Mouse (Mus musculus): ENCODE results near the gene Sbf1.

Gene Sbf1

DNA sequence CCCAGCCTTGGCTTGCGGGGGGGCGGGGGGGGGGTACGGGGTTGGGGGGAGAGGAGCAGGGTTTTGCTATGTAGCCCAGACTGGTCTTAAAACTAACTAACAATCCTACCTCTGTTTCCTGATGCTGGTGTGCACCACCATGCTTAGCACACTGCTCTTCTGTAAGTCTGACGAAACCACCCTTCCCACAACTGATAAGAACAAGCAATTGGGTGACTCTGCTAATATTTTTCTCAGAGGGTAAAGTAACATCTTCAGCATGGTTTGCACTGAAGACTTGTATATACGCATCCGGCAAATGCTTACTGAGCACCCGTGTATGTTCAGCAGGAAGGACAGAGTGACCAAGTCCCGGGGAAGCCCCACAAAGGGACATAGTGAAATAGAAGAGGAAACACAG is 6.2 kb upstream of the Sbf1 start:
- DNase-seq (ENCODE audit: extremely low spot score, low read depth, low spot score) = no peak

DNA sequence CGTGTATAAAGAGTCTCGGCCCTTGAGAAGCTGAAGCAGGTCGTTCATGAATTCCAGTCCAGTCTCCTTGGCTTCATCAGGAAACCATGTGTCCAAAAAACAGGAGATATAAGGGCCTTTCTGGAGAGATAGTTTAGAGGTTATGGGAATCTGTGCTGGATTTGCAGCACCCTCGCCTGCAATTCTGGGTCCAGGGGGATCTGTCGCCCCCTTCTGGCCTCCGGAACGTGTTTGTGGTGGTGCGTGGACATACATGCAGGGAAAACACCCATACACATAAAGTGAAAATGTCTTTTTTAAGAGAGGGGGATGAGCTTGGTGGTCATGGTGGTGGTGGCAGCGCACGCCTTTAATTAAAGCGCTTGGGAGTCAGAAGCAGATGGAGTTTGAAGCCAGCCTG is 1.0 kb upstream of the Sbf1 start:
- no peak for DNase-seq (ENCODE audit: extremely low spot score, low read depth, low spot score)

DNA sequence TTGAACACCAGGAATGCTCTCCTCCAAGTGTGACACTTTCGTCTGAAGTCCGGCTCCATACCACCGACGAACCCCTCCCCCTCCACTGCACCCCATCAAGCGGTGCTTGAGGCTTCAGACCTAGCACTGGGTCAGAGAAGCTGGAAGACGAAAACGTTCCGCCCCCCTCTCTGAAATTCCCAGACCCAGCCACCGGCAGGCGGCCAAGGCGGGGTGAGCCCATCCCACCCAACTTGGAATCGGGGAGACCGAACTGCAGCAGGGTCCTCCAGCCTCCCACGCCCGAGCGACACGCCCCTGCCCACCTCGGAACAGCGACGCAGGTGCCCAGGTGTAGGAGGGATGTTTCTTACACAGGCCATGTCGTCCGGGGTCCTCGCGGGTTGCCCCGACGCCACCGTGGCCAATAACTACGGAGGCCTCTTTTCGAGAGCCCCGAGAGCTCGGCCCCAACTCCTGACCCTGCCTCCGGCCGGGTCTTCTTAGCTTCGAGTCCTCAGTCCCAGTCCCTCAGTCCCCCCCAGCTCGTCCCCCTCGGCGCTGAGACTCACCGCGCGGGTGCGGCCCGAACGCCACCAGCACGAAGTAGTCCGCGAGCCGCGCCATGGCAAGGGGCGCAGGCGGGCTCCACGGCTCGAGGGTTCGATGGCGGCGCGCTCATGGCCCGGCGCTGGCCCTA is 461 bp downstream of the Sbf1 start:
- DNase-seq (ENCODE audit: extremely low spot score, low read depth, low spot score) = no peak

DNA sequence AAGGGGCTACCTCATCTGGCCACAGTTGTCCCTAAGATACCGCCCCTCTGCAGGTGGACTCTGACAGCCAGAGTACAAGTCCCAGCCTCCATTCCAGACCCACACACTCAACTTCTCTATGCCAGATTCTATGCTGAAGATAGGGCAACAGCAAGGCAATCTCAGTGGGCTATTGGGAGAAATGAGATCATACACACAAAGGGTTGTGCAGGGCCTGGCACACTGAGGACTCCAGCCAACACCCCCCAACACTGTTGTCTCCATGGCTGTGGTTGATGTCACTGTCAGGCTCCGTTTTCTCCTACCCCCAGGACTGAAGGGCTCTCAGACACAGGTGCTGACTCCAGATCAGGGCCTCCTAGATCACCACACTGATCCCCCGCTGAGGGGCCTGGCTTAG is 1.0 kb downstream of the Sbf1 start:
- no peak for DNase-seq (ENCODE audit: extremely low spot score, low read depth, low spot score)

DNA sequence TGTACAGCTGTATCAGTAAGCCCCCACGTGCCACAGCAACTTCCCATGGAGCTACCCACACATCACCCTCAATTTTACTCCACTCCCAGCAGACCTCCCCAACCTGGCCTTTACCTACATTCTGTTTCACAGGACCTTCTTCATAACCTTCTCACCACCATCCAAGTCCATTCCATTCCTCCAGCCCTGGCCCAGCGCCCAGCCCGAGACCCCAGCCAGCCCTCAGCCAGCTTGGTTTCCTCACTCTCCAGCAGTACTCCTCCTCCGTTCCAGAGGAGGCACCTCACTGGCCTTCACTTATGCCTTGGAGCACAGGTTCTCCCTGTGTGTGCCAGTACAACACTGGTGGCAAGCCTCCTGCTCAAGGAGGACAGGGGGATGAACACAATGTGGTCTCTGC is 1.8 kb downstream of the Sbf1 start:
- DNase-seq (ENCODE audit: extremely low spot score, low read depth, low spot score) = no peak

DNA sequence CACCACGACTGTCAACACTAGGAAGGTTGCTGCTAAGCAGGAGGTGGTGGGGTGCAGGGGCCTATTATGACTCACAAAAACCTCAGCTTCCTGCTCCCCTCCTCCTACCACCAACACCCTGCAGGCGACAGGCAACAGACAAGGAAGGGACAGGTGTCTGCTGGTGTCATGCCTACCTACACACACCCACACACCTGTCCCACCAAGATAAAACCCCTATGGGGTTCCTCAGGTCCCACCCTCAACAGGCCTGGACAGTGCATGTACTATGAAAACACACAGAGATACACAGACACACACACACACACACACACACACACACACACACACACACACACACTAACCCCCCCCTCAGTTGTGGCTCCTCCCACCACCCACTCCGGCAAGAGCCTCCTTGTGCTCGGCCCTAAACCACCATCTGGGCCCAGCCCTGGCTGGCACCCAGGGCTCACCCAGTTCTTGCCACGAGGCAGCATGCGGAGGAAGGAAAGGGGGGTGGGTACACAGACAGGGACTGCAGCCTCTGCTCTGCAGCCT is 5.1 kb downstream of the Sbf1 start:
- no peak for DNase-seq (ENCODE audit: extremely low spot score, low read depth, low spot score)

DNA sequence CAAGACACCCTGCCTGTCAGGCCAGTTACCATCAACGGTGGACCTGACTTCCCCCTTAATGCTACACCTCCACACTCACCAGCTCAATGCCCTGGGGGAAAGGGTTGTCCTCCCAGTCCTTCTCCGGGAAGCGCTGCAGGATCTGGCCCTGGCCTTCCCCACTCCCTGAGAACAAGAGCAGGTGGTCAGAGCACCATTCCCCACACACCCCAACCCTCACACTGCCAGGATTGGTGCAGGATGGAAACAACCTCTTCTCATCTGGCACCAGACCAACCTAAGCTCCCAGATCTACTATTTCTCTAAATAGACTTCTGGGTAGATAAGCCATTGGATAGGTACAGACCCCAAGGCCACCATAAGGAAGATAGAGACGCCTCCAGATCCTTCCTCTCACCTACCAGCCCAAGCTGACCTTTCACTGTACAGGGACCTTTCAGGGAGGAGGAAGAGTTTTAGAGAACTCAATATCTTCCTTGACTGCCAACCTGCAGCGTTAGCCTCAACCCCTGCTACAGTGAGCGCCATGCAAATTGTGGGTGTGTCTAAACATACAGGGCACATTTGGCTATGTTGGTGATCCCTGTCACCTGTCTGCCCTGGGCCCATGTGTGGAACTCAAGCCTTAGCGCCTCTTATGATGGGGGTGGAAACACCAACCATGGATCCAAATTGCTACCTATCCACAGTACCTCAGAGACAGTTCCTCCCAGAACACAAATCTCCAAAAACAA is 6.5 kb downstream of the Sbf1 start:
- DNase-seq (ENCODE audit: extremely low spot score, low read depth, low spot score) = no peak

DNA sequence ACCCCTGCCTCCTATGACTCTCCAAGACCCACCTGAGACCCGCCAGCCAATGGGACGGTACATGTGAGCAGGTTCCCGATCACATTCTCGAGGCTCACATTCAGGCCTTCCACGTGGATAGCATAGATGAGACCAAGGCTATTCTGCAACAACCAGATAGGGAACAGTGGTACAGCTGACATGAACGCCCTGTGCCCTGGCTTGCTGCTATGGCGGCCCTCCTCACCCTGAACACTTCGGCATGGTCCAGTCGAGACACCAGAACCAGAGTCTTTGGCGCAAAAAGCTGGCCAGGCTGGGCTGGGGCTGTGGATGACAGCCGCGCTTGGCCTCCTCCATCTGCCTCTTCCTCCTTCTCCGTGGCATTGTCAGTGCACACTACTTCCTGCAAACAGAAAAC is 7.7 kb downstream of the Sbf1 start:
- no peak for DNase-seq (ENCODE audit: extremely low spot score, low read depth, low spot score)

DNA sequence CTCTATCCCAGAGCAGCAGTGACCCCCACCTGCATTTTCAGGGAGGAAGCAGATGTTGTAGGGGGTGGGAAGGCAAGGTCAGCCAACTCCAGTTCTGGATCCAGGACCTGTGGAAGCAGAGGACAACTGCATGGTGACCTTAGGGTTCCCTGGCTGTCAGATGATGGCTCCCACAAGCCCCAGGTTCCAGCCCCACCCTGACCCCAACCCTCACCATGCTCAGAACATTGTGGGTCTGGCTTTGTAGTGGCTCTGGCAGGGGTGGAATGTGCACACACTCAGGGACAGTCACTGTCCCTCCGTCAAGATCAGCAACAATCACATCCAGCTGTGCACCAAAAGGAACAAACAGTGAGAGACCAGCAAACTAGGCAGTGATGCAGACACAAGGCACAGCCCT is 9.1 kb downstream of the Sbf1 start:
- no peak for DNase-seq (ENCODE audit: extremely low spot score, low read depth, low spot score)

DNA sequence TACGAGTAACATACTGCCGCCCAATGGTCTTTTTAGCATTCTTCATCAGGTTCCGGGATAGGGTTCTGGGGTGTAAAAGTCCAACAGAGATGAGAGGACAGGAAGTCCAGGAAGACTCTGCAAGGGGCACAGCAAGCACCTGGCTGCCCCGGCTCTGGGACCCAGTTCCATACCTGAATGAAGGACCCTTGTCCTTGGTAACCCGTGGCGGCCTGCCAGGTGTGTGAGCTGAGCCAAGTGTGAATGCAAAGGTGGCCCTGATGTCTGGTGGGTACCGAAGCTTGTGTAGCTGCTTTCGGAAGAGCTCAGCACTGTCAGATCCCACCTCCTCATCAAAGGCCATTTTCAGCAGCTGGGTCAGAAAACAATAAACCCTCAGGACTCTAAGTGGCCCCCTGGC is 14.5 kb downstream of the Sbf1 start:
- no peak for DNase-seq (ENCODE audit: extremely low spot score, low read depth, low spot score)

DNA sequence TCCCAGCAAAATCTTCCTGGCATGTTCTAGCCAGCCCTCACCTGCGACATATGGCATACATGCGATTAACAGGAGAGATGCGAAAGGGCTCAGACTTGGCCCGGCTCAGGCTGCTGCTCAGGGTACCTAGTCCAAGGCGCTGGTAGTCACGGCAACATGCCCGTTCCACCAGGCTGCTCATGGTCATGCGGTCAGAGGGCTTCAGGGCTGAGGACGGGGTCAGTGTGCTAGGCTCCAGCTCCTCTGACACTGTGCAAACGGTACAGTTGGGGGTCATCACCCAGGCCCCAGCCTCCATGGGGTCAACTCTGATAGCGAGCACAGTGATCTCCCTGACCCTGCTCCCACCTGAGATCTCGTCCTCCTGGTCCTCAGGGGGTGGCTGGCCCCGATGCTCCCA is 14.9 kb downstream of the Sbf1 start:
- no peak for DNase-seq (ENCODE audit: extremely low spot score, low read depth, low spot score)

DNA sequence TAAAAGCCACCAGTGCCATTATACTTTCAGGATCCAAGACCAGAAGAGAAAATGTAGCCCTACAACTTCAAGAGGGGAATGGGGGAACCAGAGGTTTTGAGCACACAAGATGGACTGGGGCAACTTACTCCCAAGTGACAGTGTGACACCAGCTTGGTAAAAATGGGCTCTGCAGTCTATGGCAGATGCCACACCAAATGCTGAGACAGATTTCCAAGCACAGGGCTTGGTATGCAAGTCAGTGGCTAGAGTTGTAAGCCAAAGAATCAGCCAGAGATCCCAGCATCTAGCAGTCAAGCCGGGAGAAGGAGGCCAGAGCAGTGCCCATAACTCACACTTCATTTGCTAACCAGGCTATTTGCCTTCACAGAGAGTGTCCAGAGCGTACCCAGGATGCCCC is 17.4 kb downstream of the Sbf1 start:
- DNase-seq (ENCODE audit: extremely low spot score, low read depth, low spot score) = no peak

DNA sequence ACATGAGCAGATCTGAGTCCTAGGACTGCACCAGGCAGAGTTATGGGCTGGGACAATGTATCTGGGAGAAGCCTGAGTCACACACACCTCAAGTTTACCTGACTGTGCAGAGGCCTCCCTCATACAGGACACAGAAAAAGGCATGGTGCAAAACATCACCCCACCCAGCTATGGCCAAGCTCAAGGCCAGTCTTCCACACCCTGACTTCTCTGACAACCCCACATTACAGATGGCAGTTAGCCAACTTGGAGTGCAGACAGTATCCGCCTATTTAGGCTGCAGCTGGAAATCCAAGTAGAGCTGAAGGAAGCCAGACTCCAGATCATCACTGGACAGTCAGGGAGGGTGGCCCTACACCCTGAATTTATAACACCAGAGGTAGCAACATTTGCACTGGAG is 18.6 kb downstream of the Sbf1 start:
- DNase-seq (ENCODE audit: extremely low spot score, low read depth, low spot score) = no peak

DNA sequence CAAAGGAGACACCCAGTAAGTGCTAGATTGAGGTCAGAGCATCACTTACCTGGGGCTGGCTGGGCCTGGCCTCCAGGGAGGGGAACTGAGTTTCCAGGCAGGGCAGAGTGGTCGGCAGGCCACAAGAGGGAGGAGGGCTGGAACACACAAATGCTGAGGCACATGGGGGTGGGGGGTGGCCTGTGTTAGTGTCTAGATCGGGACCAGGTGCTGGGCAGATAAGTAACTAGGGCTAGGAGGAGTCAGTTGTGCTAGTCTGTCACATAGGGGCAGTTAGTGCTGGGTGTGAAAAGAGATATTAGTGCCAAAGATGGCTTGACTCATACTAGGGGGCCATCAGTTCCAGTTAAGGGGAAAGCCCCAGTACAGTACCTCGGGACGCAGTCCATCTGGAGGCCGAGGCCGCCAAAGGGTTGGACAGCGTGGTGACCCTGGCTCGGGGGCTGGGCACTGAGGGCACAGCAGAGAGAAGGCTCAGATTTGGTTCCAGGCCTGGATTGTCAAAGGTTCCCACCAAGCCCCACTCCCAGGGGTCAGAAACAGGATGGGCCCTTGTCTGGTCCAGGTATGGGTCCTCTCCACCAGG is 19.4 kb downstream of the Sbf1 start:
- DNase-seq (ENCODE audit: extremely low spot score, low read depth, low spot score) = no peak

DNA sequence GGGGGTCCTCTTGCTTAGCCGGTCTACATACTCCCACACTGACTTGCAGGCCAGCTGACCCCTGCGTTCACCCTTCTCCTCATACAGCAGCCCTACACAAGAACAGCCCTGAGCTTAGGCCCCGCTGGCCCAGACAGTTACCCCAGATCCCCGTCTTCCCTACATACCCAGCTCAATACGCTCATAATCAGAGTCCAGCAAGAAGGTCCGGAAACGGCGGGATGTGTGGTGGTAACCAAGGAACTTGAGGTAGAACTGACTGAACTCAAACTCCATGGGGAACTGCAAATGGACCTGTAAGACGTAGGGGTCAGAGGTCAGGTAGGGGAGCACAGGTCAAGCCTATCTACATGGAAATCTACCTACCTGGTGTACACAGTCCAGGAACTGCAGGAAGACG is 21.3 kb downstream of the Sbf1 start:
- DNase-seq (ENCODE audit: extremely low spot score, low read depth, low spot score) = no peak

DNA sequence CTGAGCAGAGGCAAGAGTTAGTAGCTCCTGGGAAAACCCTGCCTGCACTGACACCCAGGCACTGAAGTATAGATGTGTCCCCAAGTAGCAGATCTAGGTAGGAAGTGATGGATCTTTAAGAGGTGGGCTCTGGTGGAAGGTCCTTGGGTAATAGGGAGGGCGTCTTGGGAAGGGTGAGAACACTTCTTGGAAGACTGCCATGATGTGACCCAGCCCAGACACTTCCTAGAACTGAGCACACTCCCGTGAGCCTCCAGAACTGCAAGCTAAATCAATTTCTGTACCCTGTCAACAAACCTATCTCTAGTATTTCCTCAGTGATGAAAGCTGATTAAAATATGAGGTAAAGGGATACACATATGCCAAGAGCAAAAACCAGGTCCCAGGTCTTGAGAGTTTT is 22.3 kb downstream of the Sbf1 start:
- no peak for DNase-seq (ENCODE audit: extremely low spot score, low read depth, low spot score)

DNA sequence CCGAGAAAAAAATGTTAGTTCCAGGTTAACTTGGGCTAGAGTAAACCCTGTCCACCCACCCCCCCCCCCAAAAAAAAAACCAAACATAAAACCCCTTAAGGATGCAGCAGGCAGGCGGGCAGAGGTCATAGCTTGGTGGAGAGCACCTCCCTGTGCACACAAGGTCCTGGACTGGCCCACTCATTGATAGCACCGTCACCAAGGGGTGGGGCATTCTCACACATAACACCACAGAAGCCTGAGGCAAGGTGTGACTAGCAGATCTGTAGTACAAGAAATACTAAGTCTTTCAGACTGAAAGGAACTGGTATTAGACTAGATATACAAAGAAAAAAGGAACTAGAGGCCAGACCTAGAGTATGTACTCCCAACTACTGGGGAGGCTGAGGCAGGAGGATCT is 23.6 kb downstream of the Sbf1 start:
- no peak for DNase-seq (ENCODE audit: extremely low spot score, low read depth, low spot score)

DNA sequence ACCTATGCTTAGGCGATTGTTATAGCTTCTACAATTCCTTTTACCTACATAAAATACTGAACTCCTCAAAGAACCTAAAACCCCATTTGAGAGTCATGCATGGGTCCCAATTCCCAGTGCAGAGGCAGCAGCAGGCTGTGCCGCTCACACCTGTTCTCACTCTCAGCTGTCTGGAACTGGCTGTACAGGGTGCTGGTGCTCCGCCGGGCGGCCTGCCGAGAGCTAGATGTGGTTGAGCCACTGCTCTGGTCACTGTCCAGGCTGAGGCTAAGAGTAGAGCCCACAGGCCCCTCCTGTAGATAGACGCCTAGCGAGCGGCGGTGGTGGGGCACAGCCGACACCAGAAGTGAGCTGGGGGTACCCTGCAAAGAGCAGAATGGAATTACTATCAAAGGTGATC is 25.7 kb downstream of the Sbf1 start:
- DNase-seq (ENCODE audit: extremely low spot score, low read depth, low spot score) = no peak

DNA sequence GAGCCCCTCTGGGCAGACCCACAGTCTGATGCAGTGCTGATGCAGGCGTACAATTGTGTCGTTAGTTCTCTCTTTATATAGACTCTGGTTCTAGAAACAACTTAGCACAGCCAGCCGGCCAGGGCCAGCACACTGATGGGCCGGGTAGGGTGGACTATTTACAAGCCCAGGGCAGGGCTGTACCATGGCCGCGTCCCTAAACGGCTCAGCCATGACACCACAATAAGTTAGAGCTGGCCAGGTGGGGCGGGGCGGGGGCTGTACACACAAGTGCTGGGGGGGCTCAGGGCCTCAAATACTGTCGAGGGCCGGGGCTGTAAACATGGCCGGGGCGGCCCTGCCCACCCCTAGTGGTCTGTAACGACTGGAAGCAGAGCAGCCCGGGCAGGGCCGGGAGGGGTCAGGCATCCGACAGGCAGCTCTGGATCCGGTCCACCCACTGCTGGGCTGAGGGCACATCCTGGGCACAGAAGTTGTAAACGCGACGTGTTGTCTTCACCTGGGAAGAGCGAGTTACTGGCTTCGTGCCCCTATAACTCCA is 26.8 kb downstream of the Sbf1 start:
- no peak for DNase-seq (ENCODE audit: extremely low spot score, low read depth, low spot score)

DNA sequence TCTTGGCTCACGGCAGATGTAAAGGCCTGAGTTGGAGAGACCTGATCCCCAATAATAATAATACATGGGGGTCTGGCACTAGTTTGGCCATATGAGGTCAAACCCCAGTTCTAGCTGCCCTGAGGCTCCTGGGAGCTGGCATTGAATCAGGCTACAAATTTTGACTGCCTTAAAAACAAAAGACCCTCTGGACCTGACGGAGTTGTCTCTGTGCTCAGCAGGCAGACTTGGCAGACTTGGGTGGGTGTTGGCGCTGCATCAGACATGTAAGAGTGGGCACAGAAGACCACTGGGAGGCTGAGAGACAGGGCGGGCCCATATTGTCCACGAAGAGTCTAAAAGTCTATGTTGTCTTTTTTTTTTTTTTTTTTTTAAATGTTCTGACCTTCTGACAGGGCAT is 28.5 kb downstream of the Sbf1 start:
- DNase-seq (ENCODE audit: extremely low spot score, low read depth, low spot score) = no peak

DNA sequence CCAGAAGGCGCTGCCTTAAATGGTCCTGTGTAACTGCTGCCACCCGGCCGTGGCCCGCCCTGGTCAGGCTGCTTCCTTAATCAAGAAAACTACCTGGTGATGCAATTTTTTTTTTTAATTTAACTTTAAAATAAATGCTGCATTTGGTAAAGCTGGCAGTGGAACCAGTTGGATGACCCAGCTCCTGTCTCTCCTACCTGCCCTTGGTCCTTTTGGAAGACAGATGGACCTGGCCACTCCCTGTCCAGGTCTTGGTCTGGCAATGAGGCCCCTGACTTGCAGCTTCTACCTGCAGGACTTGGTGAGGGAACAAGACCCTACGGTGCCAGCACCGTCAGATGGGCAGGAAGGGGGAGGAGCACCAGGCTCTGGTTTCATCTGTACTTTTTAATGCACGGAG is 29.0 kb downstream of the Sbf1 start:
- DNase-seq (ENCODE audit: extremely low spot score, low read depth, low spot score) = no peak

DNA sequence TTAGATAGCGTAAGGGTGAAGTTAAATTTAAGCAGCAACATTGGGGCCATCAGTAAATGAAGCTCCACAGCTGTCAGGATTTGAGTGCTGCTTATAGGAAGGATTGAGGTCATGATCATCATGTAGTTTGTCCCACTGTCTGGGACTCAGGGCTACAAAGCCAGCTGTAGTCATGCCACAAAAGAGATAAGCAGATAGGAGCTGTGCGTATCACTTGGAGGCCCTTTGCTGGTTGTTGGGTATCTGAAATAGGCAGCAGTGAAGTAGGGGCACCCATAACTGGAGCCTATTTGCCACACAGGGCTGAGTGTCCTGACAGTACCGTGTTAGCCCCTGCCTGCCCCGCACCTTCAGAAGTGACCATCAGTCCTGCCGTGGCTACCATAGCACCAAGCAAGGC is 29.6 kb downstream of the Sbf1 start:
- DNase-seq (ENCODE audit: extremely low spot score, low read depth, low spot score) = no peak

Data from hindlimb bud, embryonic 11.5 days (tissue).